Mouse (Mus musculus): ENCODE measurements around the gene Duox1.

Duox1 gene

GRCm38 (mm10) chr2:122302574-122303241, 12.8 kb upstream of the Duox1 start:
- ChIA-PET CTCF (interaction anchor here (0.5 to 2.6 kb wide), 37 partner anchors 8 to 675 kb away, joined by 3 to 11 read pairs (median 3); partner anchors contain the start of genes Duoxa1 (in 2 of the 4) and Duox1 (in 1 of the 4)), POLR2A (interaction anchor here (0.5 to 1.7 kb wide), 7 partner anchors 9 to 68 kb away, joined by 3 to 4 read pairs (median 4); partner anchors contain the start of gene Duoxa1 (in 1 of the 4))

- ChIA-PET POLR2A (interaction anchor here in 1 of 4 experiments (0.5 kb wide), 1 partner anchor 67 kb away, joined by 3 read pairs; no protein-coding TSS in a partner anchor), CTCF (interaction anchor here in 2 of 4 experiments (0.6 to 1.1 kb wide), 4 partner anchors 10 to 676 kb away, joined by 3 read pairs; no protein-coding TSS in a partner anchor)
These were observed 10.9 kb upstream of the Duox1 start for GRCm38 (mm10) chr2:122304544-122304943.

- CTCF ChIA-PET: interaction anchor here in 2 of 4 experiments (0.6 to 1.1 kb wide), 2 partner anchors 10 to 677 kb away, joined by 3 read pairs; no protein-coding TSS in a partner anchor
- POLR2A ChIA-PET: no interaction called here
These were observed 10.2 kb upstream of the Duox1 start for GRCm38 (mm10) chr2:122305097-122305892.

- ChIA-PET CTCF (no interaction called here), POLR2A (no interaction called here)
These were observed 9.3 kb upstream of the Duox1 start for GRCm38 (mm10) chr2:122306184-122306583.

GRCm38 (mm10) chr2:122309647-122310046, 5.8 kb upstream of the Duox1 start:
- CTCF ChIA-PET: interaction anchor here in 3 of 4 experiments (0.6 to 1.8 kb wide), 14 partner anchors 10 to 571 kb away, joined by 3 to 13 read pairs (median 3); partner anchors contain the start of genes Duox2 (in 1 of the 3) and Duoxa2 (in 1 of the 3)
- POLR2A ChIA-PET: interaction anchor here in 1 of 4 experiments (0.6 to 1.0 kb wide), 2 partner anchors 24 to 56 kb away, joined by 3 read pairs; no protein-coding TSS in a partner anchor

- ChIA-PET CTCF (interaction anchor here in 3 of 4 experiments (0.6 to 2.0 kb wide), 10 partner anchors 9 to 186 kb away, joined by 3 to 11 read pairs (median 4); partner anchors contain the start of gene Shf (in 1 of the 3)), POLR2A (interaction anchor here in 2 of 4 experiments (0.7 to 1.0 kb wide), 3 partner anchors 9 to 66 kb away, joined by 3 read pairs; no protein-coding TSS in a partner anchor)
These were observed 3.9 kb upstream of the Duox1 start for GRCm38 (mm10) chr2:122311561-122311960.

- CTCF ChIA-PET: interaction anchor here (0.9 to 2.0 kb wide), 12 partner anchors 10 to 353 kb away, joined by 3 to 11 read pairs (median 4); partner anchors contain the start of gene Shf (in 1 of the 4)
These were observed 2.6 kb upstream of the Duox1 start for GRCm38 (mm10) chr2:122312722-122313417.

GRCm38 (mm10) chr2:122313536-122313935, 1.9 kb upstream of the Duox1 start, which contains the start of gene Duoxa1:
Gene Duoxa1, minus strand, starts transcription at chr2:122313730.
- POLR2A ChIA-PET: interaction anchor here in 3 of 4 experiments (0.6 to 1.3 kb wide), 8 partner anchors 10 to 166 kb away, joined by 3 to 5 read pairs (median 3); partner anchors contain the start of genes B2m (in 1 of the 3), Duox2 (in 1 of the 3) and Duoxa2 (in 1 of the 3)
- CTCF ChIA-PET: interaction anchor here (0.6 to 1.6 kb wide), 12 partner anchors 11 to 1706 kb away, joined by 3 to 11 read pairs (median 5); partner anchors contain the start of gene Shf (in 1 of the 4)

More at GRCm38 (mm10) chr2:122312722-122313417, 2.6 kb upstream of the Duox1 start:
- POLR2A ChIA-PET: interaction anchor here in 3 of 4 experiments (0.7 to 1.3 kb wide), 4 partner anchors 11 to 165 kb away, joined by 3 to 5 read pairs (median 4); partner anchors contain the start of genes B2m (in 1 of the 3), Duox2 (in 1 of the 3) and Duoxa2 (in 1 of the 3)

GRCm38 (mm10) chr2:122317384-122317783, 1.9 kb downstream of the Duox1 start:
- POLR2A ChIA-PET: interaction anchor here in 1 of 4 experiments (0.9 kb wide), 1 partner anchor 52 kb away, joined by 3 read pairs; the partner anchor contains the start of gene Shf
- CTCF ChIA-PET: no interaction called here

GRCm38 (mm10) chr2:122323960-122324359, 8.5 kb downstream of the Duox1 start:
- ChIA-PET POLR2A (no interaction called here), CTCF (no interaction called here)

GRCm38 (mm10) chr2:122324586-122324985, 9.1 kb downstream of the Duox1 start:
- ChIA-PET CTCF (no interaction called here), POLR2A (no interaction called here)

- ChIA-PET POLR2A (interaction anchor here in 1 of 4 experiments (1.1 kb wide), 1 partner anchor 10 kb away, joined by 3 read pairs; no protein-coding TSS in a partner anchor), CTCF (no interaction called here)
These were observed 9.9 kb downstream of the Duox1 start for GRCm38 (mm10) chr2:122325361-122325760.

GRCm38 (mm10) chr2:122327986-122328385, 12.5 kb downstream of the Duox1 start:
- ChIA-PET POLR2A (interaction anchor here (0.6 to 1.3 kb wide), 5 partner anchors 24 to 303 kb away, joined by 3 to 8 read pairs (median 3); partner anchors contain the start of gene Shf (in 1 of the 4)), CTCF (interaction anchor here in 2 of 4 experiments (0.7 to 1.3 kb wide), 3 partner anchors 14 to 25 kb away, joined by 3 to 4 read pairs (median 3); partner anchors contain the start of gene Duoxa1 (in 2 of the 2))

- ChIA-PET POLR2A (interaction anchor here in 1 of 4 experiments (0.7 kb wide), 1 partner anchor 39 kb away, joined by 3 read pairs; the partner anchor contains the start of gene Shf), CTCF (interaction anchor here in 1 of 4 experiments (1.2 kb wide), 1 partner anchor 36 kb away, joined by 4 read pairs; no protein-coding TSS in a partner anchor)
These were observed 14.8 kb downstream of the Duox1 start for GRCm38 (mm10) chr2:122330317-122330716.

GRCm38 (mm10) chr2:122332222-122332621, 16.8 kb downstream of the Duox1 start:
- CTCF ChIA-PET: no interaction called here
- POLR2A ChIA-PET: no interaction called here

- CTCF ChIA-PET: interaction anchor here in 2 of 4 experiments (0.9 to 2.8 kb wide), 5 partner anchors 14 to 47 kb away, joined by 3 to 14 read pairs (median 7); no protein-coding TSS in a partner anchor
- POLR2A ChIA-PET: interaction anchor here (0.9 to 4.1 kb wide), 17 partner anchors 8 to 528 kb away, joined by 3 to 24 read pairs (median 4); partner anchors contain the start of genes Shf (in 2 of the 4), B2m (in 1 of the 4) and Frmd5 (in 1 of the 4)
These were observed 18.7 kb downstream of the Duox1 start for GRCm38 (mm10) chr2:122334170-122334569.

- CTCF ChIA-PET: interaction anchor here in 1 of 4 experiments (1.0 kb wide), 1 partner anchor 28 kb away, joined by 3 read pairs; no protein-coding TSS in a partner anchor
- POLR2A ChIA-PET: interaction anchor here in 1 of 4 experiments (1.4 to 4.1 kb wide), 2 partner anchors 10 to 16 kb away, joined by 3 to 24 read pairs; no protein-coding TSS in a partner anchor
These were observed 21.8 kb downstream of the Duox1 start for GRCm38 (mm10) chr2:122337291-122337690.

Data from embryonic stem cell, embryonic (primary cell).